Mouse (Mus musculus) megakaryocyte, embryonic 14.5 days (primary cell): ENCODE results near the gene Zfp513.

ENCODE experiments used
- FLI1 ChIP-seq: IDR thresholded peaks from 2 replicates; pipeline ENCODE4 v1.6.1; 2012; ENCODE audit warnings: low read length, inconsistent platforms, mixed read lengths
- GATA1 ChIP-seq: IDR thresholded peaks from 3 replicates; pipeline ENCODE4 v1.6.1; 2012; ENCODE audit warnings: mixed read lengths, low read length, inconsistent platforms, borderline replicate concordance

GRCm38 (mm10) chr5:31149781-31150180 is 52.3 kb downstream of the Zfp513 start:
- TF ChIP-seq GATA1 (no peak), FLI1 (no peak)
